Mouse (Mus musculus) adrenal gland, adult 8-10 months (tissue): Measurements from ENCODE around the gene Nkapl. TPM values are rescaled to one million over a fixed set of nuclear protein-coding genes. Genes with fewer than 3 reads are reported as not detected.
"Not testable (repeated sequence)": the region's sequence is repeated elsewhere in the genome, so short reads cannot be mapped to it uniquely, and the experiment has no call there.

Source experiments
- DNase-seq: peaks from one replicate; pipeline ENCODE4 v3.0.0; 2022
- total RNA-seq, 4 experiments: library from RNA; stranded (reverse); gene quantifications; 2 replicates each; pipeline ENCODE4 v1.2.4; 2022

Nkapl gene
- 1 to 10 TPM; 1.2 to 2.1 (median 1.8) TPM for total RNA-seq

DNA sequence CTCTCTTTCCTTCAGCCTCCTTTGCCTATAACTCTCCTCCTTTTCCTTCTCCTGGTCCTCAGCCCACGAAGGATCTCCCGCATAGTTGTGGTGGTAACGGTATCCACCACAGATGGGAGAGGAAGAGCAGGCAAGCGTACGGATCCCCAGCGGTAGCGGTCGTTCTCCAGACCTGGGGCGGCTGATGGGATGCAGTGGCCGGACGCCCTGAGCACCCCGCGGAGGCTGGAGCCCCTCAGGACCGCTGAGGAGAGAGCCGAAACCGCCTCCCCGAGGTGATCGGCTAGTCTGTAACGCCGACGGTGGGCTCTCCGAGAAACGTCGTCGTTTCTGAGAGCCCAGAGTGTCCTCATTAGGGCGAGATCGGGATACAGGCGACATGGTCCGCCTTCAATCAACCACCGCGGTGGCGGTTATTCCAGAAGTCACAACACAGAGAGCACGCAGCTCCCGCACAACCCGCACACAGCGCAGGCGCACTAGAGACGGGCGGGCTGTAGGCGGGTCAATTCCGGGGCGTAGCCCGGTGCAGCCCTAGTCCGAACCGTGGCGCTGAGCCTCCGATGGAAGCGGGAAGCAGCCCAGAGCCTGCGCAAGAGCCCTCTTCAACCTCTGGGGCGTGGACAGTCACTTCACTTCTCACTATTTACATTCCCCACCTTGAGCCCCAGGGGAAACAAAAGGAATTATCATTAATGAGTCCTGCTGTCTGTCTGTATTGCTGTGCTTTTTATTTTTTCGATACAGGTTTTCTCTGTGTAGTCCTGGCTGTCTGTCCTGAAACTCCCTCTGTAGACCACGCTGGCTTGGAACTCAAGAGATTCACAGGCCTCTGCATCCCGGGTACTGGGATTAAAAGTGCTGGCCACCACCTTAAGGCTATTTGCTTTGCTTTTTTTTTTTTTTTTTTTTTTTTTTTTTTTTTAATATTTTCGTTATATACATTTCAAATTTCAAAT is at the start of gene Nkapl:
Gene Nkapl (minus strand): TSS at position 449 of the 959 bp plus-strand sequence.
- peak; percentile 80 for DNase-seq

DNA sequence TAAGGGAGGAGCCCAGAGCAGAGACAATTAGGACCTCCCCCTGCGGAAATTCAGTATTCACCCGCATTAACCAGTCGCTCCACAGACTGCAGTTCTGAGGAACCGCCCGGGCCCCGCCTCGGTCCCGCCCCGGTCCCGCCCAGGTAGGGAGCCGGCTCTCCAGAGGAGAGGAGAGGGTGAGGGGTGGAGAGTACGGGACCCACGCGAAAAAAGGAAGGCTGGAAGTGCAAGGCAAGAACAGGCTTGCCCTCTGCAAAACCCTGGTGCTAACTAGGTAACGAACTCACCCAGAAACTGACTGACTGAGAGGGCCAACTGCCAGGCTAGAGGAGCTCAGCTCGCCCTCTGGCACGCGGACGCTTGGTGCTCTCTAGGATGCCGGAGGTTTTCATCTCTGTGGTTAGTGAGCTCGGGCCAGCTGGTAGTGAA is 37.9 kb upstream of the Nkapl start:
- DNase-seq, result peak; percentile 71

DNA sequence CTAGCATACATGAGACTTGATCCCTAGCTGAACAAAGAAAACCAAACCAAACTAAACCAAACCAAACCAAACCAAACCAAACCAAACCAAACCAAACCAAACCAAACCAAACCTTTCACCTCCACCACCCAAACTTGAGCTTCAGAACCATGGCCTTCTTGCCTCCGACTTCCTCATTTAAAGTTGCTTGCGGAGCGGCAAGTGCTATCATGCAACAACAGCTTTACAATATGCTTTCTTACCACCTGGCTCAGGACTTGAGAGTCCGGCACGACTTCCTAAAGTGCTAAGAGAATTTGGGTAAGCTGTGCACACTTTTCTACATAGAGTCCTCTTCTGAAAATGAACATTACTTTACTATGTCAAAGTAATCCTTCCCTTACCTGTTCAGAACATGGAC is 34.0 kb upstream of the Nkapl start:
- DNase-seq, result no peak

DNA sequence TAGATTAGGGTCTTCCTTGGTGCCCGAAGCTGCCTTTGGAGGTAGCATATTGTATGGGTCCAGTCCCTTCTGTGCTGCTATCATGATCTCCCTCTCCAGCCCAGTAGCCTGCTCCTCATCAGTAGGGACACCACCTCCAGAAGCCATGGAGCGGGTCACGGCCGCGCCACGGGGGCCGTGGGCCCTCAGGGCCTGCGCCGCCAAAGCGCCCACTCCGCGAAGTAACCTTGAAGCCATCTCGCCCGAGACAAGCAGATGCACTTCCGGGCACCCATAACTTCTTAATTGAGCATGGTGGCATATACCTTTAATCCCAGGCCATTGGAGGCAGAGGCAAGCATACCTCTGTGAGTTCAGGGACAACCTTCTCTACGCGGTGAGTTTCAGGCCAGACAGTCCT is 32.9 kb upstream of the Nkapl start, which contains the start of gene Gm11273:
Gene Gm11273 (minus strand): TSS at position 237 of the 400 bp plus-strand sequence.
- not testable (repeated sequence) for DNase-seq

DNA sequence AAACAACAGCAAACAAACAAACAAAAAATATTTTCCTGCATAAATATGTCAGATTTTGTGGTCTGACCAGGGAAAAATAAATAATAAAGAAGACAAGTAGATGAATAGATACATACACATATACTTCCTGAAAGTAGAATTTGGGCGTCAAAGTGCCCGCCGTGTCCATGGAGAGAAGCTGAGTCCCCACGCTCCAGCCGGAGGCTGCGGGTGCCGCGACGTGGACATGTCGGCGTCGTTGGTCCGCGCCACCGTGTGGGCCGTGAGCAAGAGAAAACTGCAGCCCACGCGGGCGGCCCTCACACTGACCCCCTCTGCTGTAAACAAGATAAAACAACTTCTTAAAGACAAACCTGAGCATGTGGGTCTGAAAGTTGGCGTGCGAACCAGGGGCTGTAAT is 26.8 kb upstream of the Nkapl start, which contains the start of gene AK157302:
Gene AK157302 (plus strand): TSS at position 144 of the 400 bp plus-strand sequence.
- DNase-seq, result no peak

DNA sequence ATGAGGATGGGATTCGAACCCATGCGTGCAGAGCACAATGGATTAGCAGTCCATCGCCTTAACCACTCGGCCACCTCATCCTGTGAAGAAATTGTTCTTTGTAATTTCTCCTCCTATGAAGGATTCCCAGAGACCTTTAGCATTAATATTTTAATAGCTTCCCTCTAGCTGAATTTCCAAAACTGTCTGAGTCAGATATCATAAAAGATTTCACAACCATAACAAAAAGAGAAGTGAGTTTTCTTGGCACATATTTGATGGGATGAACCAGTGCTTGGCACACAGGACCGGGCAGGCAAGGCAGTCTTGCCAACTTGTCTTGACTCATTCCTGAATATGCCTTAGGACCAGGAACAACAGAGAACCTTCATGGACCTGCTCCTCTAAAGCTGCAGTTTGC is 24.5 kb upstream of the Nkapl start:
- peak; percentile 35 for DNase-seq

DNA sequence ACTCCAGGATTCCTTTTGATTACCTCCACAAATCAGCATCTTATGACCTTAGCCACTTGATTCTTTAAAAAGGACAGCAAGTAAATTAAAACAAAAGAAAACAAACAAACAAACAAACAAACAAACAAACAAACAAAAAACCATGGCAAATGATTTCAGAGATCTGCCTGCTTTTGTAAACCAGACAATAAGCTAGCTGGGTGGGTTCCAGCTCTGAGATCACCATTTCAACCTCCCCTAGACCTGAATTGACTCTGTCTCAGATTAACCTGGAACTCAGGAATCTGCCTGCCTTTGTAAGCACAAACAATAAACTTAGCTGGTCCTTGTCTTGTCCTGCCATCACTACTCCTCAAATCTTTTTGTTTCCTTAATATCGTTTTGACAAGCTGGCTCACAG is 18.6 kb upstream of the Nkapl start:
- no peak for DNase-seq

DNA sequence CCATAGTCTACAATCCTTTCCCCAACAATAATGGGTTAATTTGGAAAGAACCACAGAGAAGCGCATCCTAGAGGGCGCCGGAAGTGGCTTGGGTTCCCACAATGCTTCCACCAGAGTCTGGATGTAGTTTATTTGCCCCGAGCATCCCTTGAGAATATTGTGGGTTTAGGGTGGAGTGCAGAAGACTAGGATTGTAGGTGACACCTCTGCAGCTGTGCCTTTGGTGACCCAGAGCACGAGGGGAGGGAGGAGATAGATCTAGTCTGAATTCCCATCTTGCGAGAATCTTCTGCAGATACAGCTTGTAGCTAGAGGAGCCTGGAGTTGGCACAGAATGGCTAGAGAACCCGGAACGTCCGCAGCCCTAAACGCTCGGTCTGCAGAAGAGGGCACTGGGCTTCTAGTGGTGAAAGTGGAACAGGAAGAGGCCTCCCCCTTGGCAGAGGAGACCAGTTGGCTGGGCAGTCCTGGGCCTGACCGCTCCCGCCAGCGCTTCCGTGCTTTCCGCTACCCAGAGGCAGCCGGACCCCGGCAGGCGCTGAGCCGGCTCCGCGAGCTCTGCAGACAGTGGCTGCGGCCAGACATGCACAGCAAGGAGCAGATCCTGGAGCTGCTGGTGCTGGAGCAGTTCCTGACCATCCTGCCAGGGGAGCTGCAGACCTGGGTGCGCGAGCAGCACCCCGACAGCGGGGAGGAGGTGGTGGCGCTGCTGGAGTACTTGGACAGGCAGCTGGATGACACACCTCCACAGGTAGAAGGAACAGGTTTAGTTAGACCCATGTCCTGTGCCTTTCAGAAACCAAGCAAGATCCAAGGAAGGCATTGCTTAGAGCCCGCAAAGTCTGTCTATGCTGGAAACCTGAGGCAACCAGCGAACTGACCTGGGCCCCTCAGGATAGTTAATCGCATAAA is 10.7 kb upstream of the Nkapl start, which contains the start of the genes Zkscan4 and Gm10065:
Gene Zkscan4 (plus strand): TSS at position 149 of the 912 bp plus-strand sequence.
Gene Gm10065 (minus strand): TSS at position 683 of the 912 bp plus-strand sequence.
- peak; percentile 39 for DNase-seq

DNA sequence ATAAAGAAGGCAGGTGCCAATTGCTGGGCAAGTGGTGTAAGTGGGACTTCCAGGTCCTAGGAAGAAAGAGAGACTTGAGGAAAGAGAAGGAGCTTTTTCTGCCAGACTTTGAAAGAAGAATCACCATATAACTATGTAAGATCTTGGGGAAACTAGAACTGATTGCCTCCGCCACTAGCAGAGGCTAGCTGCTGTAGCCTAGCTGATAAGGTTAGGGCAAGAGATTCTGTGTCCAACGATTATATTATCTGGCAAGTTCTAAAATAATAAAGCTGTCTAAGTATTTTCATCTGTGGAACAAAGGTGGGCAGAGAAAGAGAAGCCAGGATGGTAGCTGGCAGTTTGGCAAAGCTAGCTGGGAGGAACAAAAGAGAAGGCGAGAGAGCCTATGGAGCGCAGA is 4.1 kb upstream of the Nkapl start:
- DNase-seq, result no peak

DNA sequence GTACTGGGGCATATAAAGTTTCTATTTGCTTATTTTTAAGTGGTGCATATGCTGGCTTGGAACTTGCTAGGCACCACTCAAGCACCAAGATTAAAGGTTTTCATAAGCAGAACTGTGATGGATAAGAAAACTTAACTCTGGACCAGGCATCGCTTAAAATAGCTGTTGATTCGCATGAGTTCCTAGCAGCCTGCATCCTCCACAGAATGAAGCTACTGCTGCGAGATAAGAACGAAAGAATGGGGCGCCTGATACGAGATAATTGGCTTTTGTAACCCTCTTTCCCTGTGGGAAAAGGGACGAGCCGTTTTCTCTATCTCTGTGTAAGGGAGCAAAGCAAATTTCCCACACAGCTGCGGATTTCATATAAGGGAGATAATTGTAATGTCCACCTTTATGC is 788 bp upstream of the Nkapl start:
- no peak for DNase-seq

DNA sequence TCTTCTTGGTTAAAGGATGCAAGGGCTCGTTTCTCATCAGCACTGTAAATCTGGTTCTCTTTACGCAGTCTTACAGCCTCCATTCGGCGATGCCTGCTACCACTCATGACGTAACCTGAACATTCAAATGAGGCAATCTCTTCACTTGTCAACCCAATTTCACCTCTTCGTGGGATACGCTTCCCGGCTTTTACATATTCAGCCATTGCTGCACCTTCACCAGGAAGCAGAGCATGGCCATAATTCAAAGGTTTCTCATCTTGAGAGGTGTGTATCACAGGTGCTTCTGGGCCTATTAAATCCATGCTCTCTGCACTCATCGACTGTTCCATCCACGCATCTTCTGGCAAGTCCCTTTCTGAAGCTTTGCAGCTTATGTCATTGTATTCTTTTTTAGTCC is 973 bp downstream of the Nkapl start:
- DNase-seq, result no peak

DNA sequence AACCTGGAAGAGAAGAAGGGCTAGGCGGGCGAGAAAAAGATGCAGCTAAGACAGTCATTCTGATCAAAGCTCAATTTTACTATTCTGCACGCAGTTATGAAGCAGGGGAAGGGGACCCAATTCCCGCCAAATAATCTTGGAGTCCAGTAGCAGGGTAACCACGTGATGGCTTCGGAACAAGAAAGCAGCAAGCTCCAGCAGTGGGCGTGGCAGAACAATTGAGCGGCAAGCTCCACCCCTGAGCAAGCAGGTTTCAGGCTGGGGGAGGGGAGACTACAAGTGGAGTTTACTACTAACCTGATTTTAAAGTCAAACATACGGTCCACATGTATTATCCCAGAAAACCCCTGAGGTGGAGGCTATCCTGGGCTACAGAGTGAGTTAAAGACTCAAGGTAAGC is 5.8 kb downstream of the Nkapl start:
- not testable (repeated sequence) for DNase-seq

DNA sequence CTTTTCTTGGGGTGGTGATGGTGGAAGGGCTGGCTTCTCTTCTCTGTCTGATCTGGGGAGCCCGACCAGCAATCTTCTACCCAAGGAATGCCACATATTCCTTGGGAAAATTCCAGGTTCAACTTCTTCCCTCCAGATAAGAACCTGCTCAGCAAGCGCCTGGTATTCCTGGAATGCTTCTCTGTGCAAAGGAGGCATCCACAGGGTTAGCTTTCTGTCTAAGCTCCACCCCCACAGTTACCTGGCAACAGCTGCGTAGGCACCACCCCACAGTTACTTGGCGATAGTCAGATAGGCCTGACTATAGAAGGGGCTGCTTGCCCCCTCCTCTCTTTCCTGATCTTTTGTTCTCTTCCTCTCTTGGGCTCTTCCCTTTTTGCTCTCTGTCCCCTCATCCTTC is 12.0 kb downstream of the Nkapl start:
- DNase-seq, result no peak

DNA sequence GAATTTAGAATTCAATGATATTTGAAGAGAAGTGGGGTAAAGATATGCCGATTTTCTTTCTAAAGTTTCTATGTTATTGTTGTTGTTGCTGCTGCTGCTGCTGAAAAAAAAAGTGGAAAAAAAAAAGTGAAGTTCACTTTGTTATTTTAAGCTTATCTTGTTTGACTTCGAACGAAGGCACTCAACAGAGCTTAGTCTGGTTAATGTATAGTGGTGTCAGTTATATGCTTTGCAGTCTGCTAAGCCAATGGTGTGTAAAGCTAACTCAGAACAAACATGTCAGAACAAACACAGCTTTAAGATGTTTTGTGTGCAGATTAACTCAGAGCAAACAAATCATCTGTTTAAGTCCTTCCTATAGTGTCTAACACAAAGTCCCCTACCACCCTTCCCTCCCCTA is 14.2 kb downstream of the Nkapl start:
- no peak for DNase-seq

DNA sequence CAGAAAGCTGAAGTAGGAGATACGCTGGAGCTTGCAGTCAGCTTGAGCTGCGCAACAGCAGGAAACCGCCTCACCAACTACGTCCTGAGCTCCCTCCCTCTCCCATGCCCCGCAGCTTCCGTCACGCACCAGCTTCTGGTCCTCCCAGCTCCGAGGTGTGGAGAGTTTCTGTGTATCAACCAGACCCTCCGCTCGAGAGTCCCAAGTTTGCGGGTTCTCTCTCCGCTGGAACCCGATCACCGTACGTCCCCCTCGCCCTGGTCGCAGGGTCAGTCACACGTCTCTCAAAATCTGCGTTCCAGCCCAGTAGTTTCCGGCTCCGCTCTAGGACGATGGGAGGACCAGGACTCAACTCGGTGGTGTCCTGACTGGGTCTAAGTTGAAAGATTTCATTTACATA is 14.9 kb downstream of the Nkapl start, which contains the start of gene Zscan26:
Gene Zscan26 (minus strand): TSS at position 282 of the 400 bp plus-strand sequence.
- peak; percentile 76 for DNase-seq

DNA sequence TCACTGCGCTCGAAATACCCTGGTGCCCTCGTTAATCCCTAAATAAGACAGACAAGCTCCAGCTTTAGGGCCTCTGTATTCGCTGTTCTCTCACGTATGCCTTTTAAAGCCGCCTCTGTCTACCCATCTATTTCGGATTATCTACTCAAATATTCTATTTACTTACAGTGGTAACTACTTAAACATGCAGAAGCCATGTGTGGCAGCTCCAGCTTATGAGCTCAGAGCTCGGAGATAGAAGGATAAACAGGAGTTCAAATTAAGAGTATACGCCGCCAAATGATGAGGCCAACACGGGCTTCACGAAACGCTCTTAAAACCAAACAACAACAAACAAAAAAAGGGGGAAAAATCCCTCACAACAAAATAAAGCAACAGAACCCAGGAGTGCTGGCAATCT is 15.3 kb downstream of the Nkapl start:
- DNase-seq, result no peak

DNA sequence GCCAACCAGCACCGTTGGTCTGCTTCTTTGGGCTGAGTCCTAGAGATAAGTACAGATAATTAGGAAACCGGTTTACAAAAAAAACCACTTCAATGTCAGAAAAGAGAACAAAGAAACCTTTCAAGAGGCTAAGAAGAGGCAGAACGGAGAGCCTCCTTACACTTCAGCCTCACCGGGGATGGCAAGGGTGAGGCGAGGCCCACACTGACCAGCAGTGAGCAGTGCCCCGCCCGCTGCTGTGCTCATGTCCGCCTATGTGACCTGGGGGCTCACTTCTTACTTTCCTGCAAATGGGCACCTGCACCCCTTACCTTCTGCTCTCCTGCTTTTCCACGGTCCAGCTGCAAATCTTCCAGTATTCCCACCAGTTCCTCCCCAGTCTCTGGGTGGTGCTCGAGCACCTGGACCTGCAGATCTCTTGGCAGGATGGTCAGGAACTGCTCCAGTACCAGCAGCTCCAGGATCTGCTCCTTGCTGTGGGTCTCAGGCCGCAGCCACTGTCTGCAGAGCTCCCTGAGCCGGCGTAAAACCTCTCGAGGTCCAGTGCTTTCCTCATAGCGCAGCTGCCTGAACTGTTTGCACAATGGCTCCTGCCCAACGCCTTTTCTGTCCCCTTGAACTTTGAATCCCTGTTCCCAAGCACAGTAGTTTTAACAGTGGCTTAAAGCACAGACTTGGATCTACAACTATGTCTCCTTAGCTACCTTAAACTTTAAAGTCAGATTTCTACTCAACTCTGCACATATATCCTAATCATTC is 20.3 kb downstream of the Nkapl start:
- DNase-seq, result no peak

DNA sequence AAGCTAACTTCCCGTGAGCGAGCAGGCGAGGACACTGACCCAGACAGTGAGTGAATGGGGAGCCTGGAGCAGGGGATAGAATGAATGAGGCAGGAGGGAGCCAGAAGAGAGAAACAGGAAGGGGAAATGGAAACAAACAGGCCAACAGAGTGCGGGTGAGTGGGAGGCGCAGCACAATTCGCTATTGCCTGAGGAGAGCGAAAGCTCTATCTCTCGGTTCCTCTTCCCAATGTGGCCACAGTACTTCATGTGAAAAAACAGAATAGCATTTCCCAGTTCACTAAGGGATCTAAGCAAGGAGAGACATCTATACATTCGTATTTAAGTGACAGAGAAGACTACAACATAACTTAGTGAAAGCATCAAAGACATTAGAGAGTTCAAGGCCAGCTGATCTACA is 21.5 kb downstream of the Nkapl start:
- no peak for DNase-seq

DNA sequence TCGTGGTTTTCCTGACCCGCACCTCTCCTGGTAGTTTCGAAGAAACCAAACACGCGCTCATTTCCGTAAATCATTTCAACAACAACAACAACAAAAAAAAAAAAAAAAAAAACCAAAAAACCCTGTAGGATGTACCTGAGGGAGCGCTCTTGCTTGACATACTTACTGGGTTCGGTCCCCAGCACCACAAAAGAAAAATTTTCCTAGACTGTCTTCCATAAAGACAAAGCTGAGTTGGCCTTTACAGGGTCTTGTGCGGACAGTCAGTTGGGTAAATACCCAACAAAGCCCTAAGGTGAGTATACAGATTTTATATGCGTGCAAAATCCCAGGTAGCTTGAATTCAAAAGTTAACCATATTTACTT is 27.1 kb downstream of the Nkapl start:
- no peak for DNase-seq

DNA sequence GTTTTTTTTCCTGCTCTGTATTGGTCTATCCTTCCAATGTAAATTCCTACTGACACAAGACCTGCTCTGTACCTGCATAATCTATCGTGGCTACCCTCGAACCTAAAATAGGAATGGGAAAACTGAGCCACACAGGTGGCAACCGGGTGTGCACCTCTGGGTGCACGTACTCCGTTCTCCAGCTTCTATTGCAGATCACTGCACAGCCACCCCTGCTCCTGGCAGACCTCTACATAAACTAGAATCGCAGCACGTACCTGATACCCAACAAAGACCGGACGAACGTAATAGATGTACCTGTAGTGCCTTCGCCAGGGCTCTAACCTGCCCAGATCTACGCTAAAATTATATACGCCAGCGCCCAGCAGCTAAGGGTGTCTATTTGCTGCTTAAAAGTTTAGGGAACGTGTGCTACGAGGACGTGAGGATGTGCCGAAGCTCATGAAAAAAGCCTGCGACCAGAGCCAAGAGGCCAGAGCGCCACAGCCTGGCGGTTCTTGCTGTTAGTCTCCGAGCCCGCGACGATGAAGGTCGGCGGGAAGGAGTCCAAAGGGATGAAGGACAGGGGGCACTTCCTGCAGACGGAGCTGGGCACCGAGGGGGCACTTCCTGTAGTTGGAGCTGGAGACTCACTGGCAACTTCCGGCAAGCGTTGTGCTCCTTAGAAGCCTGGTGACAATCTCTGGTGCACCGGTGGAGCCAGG is 27.7 kb downstream of the Nkapl start, which contains the start of gene Pgbd1:
Gene Pgbd1 (minus strand): TSS at position 556 of the 704 bp plus-strand sequence.
- peak; percentile 76 for DNase-seq

DNA sequence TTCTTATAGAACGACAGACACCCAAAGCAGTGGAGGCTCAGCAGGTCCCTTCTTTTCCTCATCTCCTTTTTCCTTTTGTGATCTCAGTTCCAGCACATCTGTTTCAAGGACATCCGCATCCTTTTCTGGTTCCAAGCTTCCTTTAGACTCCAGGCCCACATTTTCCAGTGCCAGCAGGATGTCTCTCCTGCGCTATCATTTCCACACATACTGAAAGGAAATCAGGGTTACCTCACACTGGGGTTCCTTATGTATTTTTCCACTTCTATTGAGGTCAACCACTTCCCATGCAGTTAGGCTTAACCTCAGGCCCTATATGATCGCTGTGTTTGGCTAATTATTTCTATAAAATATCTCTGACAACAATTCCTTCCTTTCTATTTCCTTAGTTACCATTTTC is 32.8 kb downstream of the Nkapl start:
- DNase-seq, result no peak
